Mouse (Mus musculus) erythroblast, adult 5-6 weeks (primary cell): ENCODE measurements around the gene Crb1. TPM values are rescaled to one million over a fixed set of nuclear protein-coding genes. Genes with fewer than 3 reads are reported as not detected.

Source experiments
- ATAC-seq: replicated peaks from 2 replicates; pipeline ENCODE4 v1.8.0; 2016; ENCODE audit warnings: moderate number of reproducible peaks, mild to moderate bottlenecking, moderate TSS enrichment, inconsistent platforms; ENCODE audit not compliant: poor library complexity, low FRiP score, severe bottlenecking
- total RNA-seq, 2 experiments: library from RNA; stranded (forward) in 1 of 2; stranded (reverse) in 1 of 2; fragments of 150-400 nt in 1 of 2; fragments of 200-764, 138-1000 nt in 1 of 2; gene quantifications; 2 replicates each; pipeline versions ENCODE4 v1.2.3 to v1.2.4; 2015 to 2017; ENCODE audit warnings: low replicate concordance in 2 of 2

The Crb1 gene
- total RNA-seq, 2 experiments from 2014 or later: not detected

DNA sequence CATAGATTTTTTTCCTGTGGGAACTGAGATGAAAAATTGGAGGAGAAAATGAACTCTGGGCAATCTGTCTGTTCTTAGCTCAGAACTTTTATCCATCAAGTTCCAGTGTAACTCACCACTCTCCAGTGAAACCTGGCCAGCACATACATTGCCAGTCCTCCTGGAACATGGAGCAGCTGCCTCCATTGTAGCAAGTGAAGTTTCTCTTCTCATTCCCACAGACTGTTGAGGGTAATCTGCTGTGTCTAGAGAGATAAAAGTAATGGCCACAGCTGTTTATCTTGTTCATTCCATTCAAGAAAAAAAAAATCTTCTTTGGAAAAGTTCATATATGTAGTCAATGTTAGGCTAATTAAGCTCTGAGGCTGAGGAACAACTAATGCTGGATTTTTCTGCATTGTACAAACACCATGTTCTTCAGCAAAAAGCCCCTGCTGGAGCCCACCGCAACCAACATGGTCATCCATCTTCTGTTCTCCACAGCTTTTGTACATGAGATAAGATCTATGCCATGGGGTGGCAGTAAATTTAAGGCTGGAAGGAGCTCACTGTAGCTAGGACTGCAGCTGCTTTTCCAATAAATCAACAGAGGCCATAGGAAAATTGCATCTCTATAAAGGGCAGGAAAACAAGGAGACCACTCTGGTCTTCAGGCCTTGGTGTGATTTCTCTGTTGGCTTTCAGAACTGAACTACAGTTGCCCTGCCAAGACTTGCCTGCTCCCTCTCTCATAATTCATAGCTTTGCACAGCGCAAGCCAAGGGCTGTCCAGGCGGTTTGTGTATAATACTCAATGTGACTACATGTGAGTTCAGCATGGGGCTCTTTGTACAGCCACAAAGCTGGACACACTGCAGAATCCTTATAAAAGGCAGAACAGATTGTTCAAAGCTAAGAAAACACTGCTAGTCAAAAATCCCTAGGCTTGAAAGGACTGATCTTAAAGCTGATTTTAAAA, 142.0 kb downstream of the Crb1 start:
- ATAC-seq: no peak

DNA sequence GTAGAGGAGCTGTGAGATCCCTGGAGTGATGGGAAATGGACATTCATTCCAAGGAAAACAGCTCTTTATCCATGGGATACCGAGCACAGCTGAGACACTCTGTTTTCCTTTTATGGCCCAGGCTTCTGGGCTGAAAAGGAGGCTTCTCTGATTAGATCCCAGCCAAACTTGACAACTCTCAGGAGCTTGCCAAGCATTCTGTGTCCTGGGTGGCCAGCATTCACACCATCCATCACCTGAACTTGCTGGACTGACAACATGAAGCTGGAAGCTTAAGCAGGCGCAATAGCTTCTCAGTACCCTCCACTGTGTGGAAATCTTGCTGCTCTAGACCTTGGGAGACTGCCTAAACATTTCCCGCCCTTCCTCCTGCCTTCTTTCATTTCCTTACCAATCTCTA, 144.3 kb downstream of the Crb1 start:
- ATAC-seq: no peak

DNA sequence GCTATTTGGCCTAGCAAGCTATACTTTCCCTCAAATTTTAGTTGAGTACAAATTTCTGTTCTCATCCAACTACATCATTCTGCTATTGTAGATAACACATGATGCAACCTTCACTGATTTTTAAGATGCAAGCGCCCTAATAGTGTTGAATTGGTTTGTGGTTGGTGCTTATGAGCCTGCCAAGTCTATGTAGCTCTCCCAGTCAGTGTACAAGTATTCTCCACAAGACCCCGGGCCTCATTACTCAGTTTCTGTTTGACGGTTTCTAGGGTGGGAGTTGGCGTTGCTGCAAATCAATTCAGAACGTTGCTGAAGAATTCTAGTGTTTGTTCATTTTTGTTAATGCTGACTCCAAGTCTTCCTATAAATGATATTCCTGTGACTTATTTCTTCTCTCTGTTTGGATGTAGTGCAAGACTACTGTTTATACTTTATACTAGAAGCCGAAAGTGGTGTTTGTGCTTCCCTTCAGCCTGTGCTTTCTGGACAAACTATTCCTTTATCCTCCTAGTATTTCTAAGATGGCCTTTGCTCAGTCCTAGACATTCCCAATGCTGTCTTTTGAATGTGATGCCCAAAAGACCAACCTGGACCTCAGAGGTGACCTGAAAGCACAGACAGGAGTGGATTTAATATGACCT, 152.5 kb downstream of the Crb1 start:
- no peak for ATAC-seq

DNA sequence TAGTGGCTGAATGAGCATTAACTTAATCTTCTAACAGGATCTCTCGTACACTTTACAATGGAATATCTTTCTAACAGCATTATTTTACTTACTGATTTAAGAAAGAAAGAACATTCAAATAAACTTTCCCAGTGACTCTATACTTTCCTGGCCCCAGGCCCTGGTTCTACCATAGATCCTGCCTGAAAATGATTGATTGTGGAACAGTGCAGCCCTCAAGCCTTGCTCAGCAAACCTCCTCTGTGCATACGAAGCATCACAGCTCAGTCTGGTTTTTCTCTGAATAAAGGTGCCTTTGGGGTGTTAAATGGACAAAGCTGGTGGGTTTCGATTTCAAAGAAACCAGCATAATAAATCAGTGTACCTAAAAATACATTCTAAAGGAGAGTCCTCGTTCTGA, 153.1 kb downstream of the Crb1 start:
- no peak for ATAC-seq

DNA sequence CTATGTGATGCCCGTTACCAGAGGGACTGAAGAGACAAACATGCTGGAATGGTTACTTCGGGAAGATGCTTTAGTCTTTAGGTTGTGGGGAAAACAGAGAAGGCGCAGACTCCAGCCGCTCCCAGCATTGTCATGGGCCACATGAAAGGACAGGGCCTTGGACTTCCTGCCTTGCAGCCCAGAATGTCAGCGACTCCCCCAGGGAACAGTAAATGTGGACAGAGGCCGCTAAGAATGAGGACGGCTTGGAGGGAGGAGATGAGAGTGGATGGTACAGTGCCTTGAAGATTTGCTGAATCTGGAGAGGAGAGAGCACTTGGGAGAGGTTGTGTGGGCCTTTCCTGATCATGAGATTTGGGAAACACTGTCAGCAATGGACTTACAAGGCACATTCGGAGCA, 161.6 kb downstream of the Crb1 start:
- no peak for ATAC-seq

DNA sequence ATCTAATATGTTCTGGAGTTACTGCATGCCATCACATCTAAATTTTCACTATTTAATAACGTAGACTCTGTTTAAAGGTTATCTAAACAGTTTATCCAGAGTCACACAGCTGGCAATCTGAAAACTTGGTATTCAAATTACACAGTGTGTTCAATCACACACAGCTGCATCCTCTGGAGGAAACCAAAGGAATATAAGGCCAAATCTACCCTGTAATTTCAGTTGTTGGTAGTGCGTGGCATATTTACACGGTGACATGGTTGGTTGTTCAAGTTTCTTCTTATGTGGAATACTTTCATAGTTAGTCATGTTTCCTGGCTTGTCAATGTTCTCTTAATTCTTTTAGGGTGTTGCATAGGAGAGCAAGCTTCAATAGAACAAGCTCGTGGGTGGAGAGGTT, 166.4 kb downstream of the Crb1 start:
- ATAC-seq: no peak

DNA sequence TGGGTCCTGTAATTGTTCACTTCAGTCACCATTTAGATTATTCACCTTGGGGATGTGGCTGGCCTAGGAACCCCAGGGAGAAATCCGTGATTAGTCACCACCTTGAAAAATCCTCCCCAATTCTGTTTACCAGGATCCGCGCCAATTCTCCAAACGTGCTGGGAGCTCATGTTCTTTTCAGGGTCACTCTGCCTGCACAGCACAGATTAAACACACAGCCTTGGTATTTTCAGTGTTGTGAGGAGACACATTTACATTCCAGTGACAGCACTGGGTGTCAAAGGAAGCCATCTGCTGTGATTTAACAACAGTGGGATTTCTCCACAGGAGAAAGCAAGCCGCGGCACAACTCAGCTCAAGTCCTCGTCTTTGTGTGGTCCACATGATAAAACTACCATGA, 167.1 kb downstream of the Crb1 start:
- no peak for ATAC-seq

DNA sequence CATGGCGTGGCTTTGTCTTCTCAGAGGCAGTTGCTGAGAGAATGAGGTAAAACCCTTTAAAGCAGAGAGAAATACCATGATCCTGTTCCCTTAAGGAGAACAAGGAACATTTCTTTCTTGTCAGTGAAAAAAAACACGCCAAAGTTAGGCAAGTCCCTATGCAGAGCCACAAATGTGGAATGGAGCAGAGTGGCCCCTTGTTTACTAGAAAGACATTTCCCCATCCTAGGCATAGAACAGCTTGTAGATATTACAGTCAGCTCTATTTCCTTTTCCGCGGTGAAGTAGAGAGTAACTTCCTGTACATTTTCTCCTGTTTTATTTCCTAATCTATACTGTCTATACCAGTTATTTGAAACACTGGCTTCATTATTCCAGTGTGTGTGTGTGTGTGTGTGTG, 170.6 kb downstream of the Crb1 start:
- no peak for ATAC-seq

DNA sequence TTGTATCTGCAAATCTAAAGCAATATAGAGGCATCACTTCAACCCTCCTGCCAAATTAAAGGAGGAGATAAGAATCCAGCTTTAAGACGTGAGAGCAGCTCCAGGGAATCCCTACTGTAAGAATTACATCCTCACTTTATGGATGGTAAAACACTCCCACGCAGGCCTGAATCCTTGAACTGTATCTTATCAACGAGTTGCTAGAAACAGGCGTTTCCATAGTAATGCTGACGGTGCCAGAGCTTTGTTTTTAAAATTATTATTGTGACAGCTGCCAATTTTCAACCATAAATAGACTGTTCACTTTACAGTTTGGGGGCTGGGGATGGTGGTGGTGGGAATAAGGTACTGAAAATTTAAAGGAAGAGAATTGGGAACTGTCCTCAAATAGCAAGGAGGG, 173.9 kb downstream of the Crb1 start:
- ATAC-seq: no peak

DNA sequence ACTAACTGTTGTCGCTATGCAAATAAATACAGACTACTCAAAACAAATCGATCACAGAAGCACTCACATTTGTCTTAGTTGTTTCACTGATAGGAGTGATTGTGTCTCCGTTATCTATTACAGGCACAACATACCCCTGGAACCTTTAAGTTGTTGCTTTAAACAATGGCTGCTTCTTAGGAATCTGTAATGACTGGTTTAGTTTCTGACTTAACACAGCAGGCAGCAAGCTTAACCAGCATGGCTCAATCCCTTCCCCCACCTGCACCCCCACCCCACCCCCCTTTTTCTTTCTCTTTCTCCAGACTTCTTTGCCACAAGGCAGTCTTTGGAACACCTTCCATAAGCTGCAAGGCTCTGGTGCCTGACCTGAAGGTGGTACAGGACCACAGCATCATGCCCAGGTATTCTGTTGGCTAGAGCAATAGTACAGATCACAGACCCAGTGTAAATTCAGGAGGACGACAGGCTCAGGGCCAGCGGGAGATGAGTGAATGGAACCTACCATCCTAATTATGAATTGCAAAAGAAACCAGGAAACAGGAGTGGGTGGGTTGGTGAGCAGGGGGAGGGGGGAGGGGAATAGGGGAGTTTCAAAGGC, 182.4 kb downstream of the Crb1 start:
- no peak for ATAC-seq

DNA sequence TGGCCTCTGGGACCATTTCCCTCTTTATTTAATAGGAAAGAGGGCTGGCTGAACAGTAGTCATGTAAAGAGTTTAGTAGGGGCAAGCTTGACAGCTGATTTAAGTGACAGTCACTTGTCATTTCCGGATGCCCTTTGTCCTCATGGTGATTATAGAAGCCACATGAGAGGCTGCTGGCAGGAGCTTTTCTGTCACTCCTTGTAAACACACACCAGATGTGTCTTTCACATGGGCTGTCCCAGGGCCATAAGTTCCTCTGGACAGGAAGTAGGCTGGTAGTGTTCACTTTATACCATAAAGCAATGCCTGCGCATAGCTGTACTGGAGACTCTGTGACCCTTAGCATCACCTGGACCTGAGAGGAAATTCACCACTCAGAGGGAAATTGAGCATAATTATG, 182.9 kb downstream of the Crb1 start:
- no peak for ATAC-seq

DNA sequence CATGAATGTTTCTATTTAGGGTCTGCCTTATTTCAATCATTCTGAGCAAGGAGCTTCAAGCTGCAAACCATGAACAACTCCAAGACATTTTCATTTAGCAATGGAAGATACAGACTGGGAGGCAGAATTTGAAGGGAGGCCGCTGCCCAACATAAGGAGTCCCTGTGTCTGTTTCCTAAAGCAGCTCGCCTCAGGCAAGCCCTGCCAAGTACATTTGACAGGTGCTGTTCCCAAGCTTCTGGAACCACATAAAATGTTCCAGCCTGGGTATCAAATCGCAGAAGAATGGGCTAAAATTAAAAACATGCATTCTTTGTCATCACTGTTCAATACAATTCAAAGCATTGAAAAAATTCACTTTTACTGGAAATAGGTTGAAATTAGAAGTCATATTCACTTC, 184.3 kb downstream of the Crb1 start:
- ATAC-seq: no peak

DNA sequence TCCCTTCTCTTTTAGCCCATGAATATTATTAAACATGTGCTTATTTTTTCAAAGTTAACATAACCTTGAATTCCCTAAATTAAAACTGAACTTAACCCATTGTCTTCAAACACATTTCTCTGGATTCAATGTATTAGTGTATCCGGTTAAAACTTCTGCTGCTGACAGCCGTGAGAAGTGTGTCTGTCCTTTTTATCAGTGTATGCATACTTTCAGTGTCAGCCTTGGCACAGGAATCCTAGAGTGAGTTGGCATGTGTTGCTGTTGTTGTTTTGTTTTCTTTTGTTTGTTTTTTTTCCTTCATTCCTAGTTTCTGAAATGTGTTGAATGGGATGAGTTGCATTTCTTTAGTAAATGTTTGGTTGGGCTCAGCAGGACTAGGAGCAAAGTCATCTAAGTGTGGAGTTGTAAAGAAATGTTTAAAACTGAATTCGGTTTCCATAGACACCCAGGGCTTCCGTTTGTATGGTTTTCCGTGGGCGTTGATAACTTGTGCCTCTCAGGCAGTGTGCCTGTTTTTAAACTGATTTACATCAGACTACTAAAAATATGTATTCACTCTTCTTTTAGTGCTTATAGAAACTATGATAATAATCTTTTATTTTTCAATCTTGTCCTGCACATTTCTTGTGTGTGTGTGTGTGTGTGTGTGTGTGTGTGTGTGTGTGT, 196.3 kb downstream of the Crb1 start:
- ATAC-seq: no peak

DNA sequence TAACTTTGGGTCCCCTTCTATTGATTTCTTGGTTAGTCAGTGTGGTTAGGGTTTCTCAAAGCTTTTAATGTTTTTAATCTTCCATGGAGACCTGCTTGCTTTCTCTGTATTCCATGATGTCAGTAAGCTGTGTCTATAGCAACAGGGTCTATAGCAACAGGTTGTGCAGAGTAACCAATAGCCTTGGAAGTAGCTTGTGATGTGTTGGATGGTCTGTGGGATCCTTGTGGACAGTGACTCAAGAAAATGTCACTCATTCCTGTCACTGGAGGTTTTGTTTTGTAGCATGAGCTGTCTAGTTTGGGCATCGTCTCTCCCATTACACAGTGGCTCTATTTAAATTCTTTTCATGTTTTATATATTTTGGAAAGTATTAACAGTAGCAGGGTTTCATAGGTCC, 197.2 kb downstream of the Crb1 start:
- no peak for ATAC-seq

DNA sequence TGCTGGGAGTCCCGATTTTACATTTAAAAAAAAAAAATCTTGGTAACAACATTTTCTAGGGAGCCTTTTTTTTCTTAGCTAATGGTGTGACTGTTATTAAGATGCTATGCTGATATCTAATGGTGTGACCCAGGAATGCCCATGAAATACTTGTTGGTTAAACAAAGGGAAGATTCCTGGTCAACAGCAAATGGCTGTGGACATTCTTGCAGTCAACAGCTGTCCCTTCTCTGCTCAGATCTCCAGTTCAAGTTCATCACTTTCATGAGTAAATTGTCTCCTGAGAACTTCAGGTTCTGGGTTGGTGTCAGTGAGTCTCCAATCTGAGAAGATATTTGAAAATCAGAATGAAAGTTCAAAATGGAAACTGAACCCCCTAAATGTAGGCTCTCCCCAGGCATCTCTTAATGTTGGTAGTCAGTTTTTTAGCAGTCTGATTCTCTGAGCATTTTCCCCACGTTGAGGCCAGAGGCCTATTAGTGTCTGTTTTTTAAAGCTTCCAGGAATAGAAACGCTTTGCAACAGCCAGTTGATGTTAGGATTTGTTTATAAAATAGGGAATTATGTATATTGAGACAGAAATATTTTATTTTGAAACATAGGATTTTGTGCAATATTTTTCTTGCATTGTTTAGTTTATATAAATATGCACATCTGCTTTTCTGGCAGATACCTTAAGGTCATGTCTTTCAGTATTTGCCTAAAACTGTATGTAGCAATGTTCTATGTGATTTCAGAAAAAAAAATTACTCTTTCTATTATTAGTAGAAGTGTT, 202.7 kb downstream of the Crb1 start:
- ATAC-seq: no peak

DNA sequence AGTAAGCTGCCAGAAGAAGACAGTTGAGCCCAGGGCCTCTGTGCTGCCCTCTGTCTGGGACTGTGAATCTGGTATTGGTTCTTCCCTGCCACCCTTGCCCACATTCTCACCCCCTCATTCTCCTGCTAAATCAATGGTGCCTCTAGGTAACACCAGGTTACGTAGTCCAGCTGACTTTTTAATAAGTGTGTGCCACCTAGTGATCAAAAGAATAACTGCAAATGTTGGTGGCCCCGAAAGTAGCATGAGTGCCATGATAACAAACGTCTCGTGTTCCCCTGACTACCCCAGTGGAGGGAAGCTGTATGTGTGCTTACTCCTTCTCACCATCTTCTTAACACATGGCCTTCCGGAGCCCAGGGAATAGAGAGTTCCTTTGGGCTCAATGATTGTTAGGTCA, 214.1 kb downstream of the Crb1 start:
- no peak for ATAC-seq

DNA sequence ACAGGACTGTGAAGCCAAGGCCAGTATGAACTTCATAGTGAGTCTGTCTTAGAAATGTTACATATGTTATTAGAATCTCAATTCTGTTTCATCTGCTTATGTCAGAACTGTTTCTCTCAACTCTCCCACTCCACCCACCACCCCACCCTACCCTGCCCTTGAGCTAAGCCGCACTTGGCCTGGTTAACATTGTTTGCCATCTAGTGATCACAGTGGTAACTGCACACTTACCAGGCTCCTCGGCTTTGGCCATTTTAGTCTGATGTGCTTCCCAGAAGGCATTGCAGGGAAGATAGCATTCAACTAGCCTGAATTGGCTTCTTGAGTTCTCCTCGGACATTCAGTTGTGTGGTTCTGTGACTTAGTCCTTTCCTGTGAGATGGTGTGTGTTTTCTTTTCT, 215.3 kb downstream of the Crb1 start:
- no peak for ATAC-seq

DNA sequence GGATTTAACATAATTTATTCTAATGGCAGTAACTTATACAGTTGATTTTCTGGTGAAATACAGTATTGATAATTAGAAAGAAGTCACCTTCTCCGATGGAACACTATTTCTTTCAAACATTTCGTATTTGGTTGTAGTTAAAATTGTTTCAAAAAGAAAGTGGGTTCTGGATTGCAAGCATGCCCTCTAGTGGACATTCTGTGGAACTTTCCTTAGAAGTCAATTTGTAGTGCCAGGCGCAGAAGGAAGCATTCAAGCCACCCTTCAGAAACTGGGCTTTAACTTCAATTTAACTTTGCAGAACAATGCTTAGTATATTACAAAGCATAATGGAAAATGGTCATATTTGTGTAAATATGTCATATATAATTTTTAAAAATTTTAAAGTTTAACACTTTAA, 220.5 kb downstream of the Crb1 start:
- ATAC-seq: 0 out of 2 replicates have a peak, but pooled peaks have one; percentile 69

DNA sequence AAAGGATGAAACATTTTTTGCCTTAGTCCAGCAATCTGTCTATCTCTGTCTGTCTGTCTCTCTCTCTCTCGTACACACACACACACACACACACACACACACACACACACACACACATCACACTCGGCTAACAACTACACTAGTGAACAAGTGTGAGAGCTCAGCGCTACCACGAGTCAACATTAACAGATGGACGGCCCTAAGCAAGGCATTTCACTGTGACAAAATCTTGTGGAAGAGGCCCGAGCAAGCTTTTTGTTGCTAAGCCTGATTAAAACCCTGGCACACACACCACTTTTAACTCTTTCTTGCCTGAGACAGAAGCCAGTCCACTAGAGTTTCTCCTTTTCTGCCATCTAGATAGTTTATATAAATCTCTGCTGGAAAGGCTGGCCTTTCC, 223.4 kb downstream of the Crb1 start:
- ATAC-seq: no peak

DNA sequence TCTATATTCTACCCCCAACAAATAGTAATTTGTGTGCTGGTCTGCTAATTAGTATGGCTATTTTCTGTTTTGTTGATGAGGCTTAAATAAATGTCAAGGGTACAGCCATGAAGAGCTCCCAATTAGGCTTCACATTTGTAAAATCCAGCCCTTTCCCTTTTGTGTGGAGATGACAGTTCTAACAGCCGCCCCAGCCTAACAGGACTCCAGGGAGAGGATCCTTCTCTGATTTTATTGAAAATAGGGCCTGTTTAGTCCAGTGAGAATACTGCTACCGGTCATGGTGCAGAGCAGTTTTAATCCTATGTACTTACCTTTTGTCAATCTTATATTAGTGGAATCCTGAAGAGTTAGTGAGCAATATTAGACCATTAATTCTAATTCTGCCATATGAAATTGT, 223.9 kb downstream of the Crb1 start:
- no peak for ATAC-seq
